Mouse (Mus musculus) liver, embryonic 16.5 days (tissue): ENCODE measurements around the gene Stpg2. TPM values are rescaled to one million over a fixed set of nuclear protein-coding genes. Genes with fewer than 3 reads are reported as not detected.
"Not testable (repeated sequence)": the region's sequence is repeated elsewhere in the genome, so short reads cannot be mapped to it uniquely, and the experiment has no call there.

Experiments
- ATAC-seq: fragments of 200-750 bp; cut with Nextera tagmentation; 2 replicates; pipeline ENCODE4 v1.8.0; 2017; ENCODE audit warnings: low read depth, mild to moderate bottlenecking, moderate number of reproducible peaks, moderate library complexity
- H3K27ac ChIP-seq: fragments of 300-500 bp; sonication (generic); 2 replicates; pipeline ENCODE4 v1.5.1; 2014; ENCODE audit warnings: mild to moderate bottlenecking, low read length
- H3K27me3 ChIP-seq: fragments of 300-500 bp; sonication (generic); 2 replicates; pipeline ENCODE4 v1.6.1; 2014; ENCODE audit warnings: low read depth, low read length, mixed read lengths; ENCODE audit not compliant: control insufficient read depth, insufficient read depth
- H3K36me3 ChIP-seq: fragments of 300-500 bp; sonication (generic); 2 replicates; pipeline ENCODE4 v1.6.1; 2014; ENCODE audit warnings: mild to moderate bottlenecking; ENCODE audit not compliant: control insufficient read depth, insufficient read depth
- H3K4me1 ChIP-seq: fragments of 300-500 bp; sonication (generic); 2 replicates; pipeline ENCODE4 v1.6.1; 2014; ENCODE audit warnings: low read depth, low read length, mixed read lengths; ENCODE audit not compliant: control insufficient read depth
- H3K4me2 ChIP-seq: fragments of 300-500 bp; sonication (generic); 2 replicates; pipeline ENCODE4 v1.6.1; 2014; ENCODE audit warnings: low read depth, low read length, mixed read lengths
- H3K4me3 ChIP-seq: fragments of 300-500 bp; sonication (generic); 2 replicates; pipeline ENCODE4 v1.5.1; 2014; ENCODE audit warnings: low read depth, mild to moderate bottlenecking, low read length
- H3K9ac ChIP-seq: fragments of 300-500 bp; sonication (generic); 2 replicates; pipeline ENCODE4 v1.6.1; 2014; ENCODE audit warnings: low read depth, low read length
- H3K9me3 ChIP-seq: fragments of 300-500 bp; sonication (generic); replicated peaks from 2 replicates; pipeline ENCODE4 v1.6.1; 2016; ENCODE audit warnings: low read length; ENCODE audit not compliant: control insufficient read depth
- WGBS: fragments of 180-500 bp; shearing (Covaris S2); extraction: QIAGEN DNeasy Blood & Tissue Kit; methylation state at CpG from one replicate; pipeline ENCODE4 v1.1.7; 2014; ENCODE audit not compliant: insufficient replicate concordance; 5-methylcytosine and 5-hydroxymethylcytosine counted together
- polyA plus RNA-seq: library from polyadenylated mRNA; unstranded; fragments of >200 nt; fragmentation: Nextera tagmentation; extraction: Ambion mirVana; gene quantifications from 2 replicates; pipeline ENCODE4 v1.2.1, GENCODE M21; 2015

The Stpg2 gene
- polyA plus RNA-seq, 1 experiment from 2014 or later = not detected

- no peaks in the 10 kb centered on the region for H3K27me3 ChIP-seq
- WGBS = 62% methylated on average over 2 of the region's 2 CpGs
- no peaks in the 10 kb centered on the region for H3K9me3 ChIP-seq
- H3K4me3 ChIP-seq = no peak overlapping the region
- H3K4me2 ChIP-seq = no peak overlapping the region
- no peaks in the 10 kb centered on the region for H3K4me1 ChIP-seq
- ATAC-seq = no peak
- H3K36me3 ChIP-seq = no peaks in the 10 kb centered on the region
- no peak overlapping the region for H3K9ac ChIP-seq
- no peak overlapping the region for H3K27ac ChIP-seq
Observed at GRCm38 (mm10) chr3:139578496-139578895, 373.0 kb downstream of the Stpg2 start.

- Histone ChIP-seq H3K27me3 (no peaks in the 10 kb centered on the region), H3K9me3 (no peaks in the 10 kb centered on the region), H3K27ac (no peak overlapping the region), H3K4me1 (no peaks in the 10 kb centered on the region), H3K4me3 (no peak overlapping the region), H3K36me3 (no peaks in the 10 kb centered on the region), H3K9ac (no peak overlapping the region), H3K4me2 (no peak overlapping the region)
- ATAC-seq = no peak
Observed at GRCm38 (mm10) chr3:139581298-139581697, 375.8 kb downstream of the Stpg2 start.

GRCm38 (mm10) chr3:139599508-139599907, 394.0 kb downstream of the Stpg2 start:
- no peaks in the 10 kb centered on the region for H3K36me3 ChIP-seq
- no peak for ATAC-seq
- H3K4me2 ChIP-seq = no peak overlapping the region
- no peaks in the 10 kb centered on the region for H3K27me3 ChIP-seq
- no peak overlapping the region for H3K27ac ChIP-seq
- H3K9ac ChIP-seq = no peak overlapping the region
- no peaks in the 10 kb centered on the region for H3K9me3 ChIP-seq
- H3K4me3 ChIP-seq = no peak overlapping the region
- 39% methylated on average over 3 of the region's 3 CpGs for WGBS
- H3K4me1 ChIP-seq = no peaks in the 10 kb centered on the region

- H3K27me3 ChIP-seq, H3K4me1 ChIP-seq, H3K9me3 ChIP-seq, H3K9ac ChIP-seq, H3K36me3 ChIP-seq, ATAC-seq, H3K4me3 ChIP-seq, H3K4me2 ChIP-seq, H3K27ac ChIP-seq: not testable (repeated sequence)
Observed at GRCm38 (mm10) chr3:139608267-139608666, 402.8 kb downstream of the Stpg2 start.

- WGBS = 59% methylated on average over 3 of the region's 3 CpGs
- ATAC-seq = no peak
- no peak overlapping the region for H3K4me3 ChIP-seq
Observed at GRCm38 (mm10) chr3:139614641-139615040, 409.1 kb downstream of the Stpg2 start.

GRCm38 (mm10) chr3:139615791-139616190, 410.3 kb downstream of the Stpg2 start:
- Histone ChIP-seq H3K4me1 (no peaks in the 10 kb centered on the region), H3K9me3 (no peaks in the 10 kb centered on the region), H3K36me3 (no peaks in the 10 kb centered on the region), H3K27me3 (no peaks in the 10 kb centered on the region), H3K4me3 (no peak overlapping the region), H3K27ac (no peak overlapping the region), H3K9ac (no peak overlapping the region), H3K4me2 (no peak overlapping the region)
- ATAC-seq = no peak
- WGBS = 73% methylated on average over 7 of the region's 7 CpGs

More at GRCm38 (mm10) chr3:139614641-139615040, 409.1 kb downstream of the Stpg2 start:
- no peak overlapping the region for H3K27ac ChIP-seq
- H3K9me3 ChIP-seq = no peaks in the 10 kb centered on the region
- H3K9ac ChIP-seq = no peak overlapping the region
- H3K4me1 ChIP-seq = no peaks in the 10 kb centered on the region
- no peaks in the 10 kb centered on the region for H3K36me3 ChIP-seq
- H3K4me2 ChIP-seq = no peak overlapping the region
- H3K27me3 ChIP-seq = no peaks in the 10 kb centered on the region

- H3K9ac ChIP-seq = no peak overlapping the region
- H3K36me3 ChIP-seq = no peaks in the 10 kb centered on the region
- H3K9me3 ChIP-seq = no peaks in the 10 kb centered on the region
- no peak for ATAC-seq
- 68% methylated on average over 8 of the region's 8 CpGs for WGBS
- no peak overlapping the region for H3K4me2 ChIP-seq
- H3K27ac ChIP-seq = no peak overlapping the region
- no peaks in the 10 kb centered on the region for H3K4me1 ChIP-seq
- no peaks in the 10 kb centered on the region for H3K27me3 ChIP-seq
- no peak overlapping the region for H3K4me3 ChIP-seq
Observed at GRCm38 (mm10) chr3:139637887-139638286, 432.4 kb downstream of the Stpg2 start.

- H3K9me3 ChIP-seq = no peaks in the 10 kb centered on the region
- H3K27me3 ChIP-seq = no peaks in the 10 kb centered on the region
- no peak overlapping the region for H3K4me2 ChIP-seq
- ATAC-seq = no peak
- H3K36me3 ChIP-seq = no peaks in the 10 kb centered on the region
- H3K4me3 ChIP-seq = no peak overlapping the region
- no peaks in the 10 kb centered on the region for H3K4me1 ChIP-seq
- no peak overlapping the region for H3K9ac ChIP-seq
- no peak overlapping the region for H3K27ac ChIP-seq
- WGBS = 51% methylated on average over 4 of the region's 4 CpGs
Observed at GRCm38 (mm10) chr3:139651505-139651904, 446.0 kb downstream of the Stpg2 start.

GRCm38 (mm10) chr3:139659416-139659815, 453.9 kb downstream of the Stpg2 start:
- Histone ChIP-seq H3K4me2 (no peak overlapping the region), H3K9me3 (no peaks in the 10 kb centered on the region), H3K27ac (no peak overlapping the region), H3K27me3 (no peaks in the 10 kb centered on the region), H3K9ac (no peak overlapping the region), H3K4me1 (no peaks in the 10 kb centered on the region), H3K36me3 (no peaks in the 10 kb centered on the region), H3K4me3 (no peak overlapping the region)
- no peak for ATAC-seq
- WGBS = 53% methylated on average over 4 of the region's 4 CpGs

- Histone ChIP-seq H3K4me1 (no peaks in the 10 kb centered on the region), H3K27ac (no peak overlapping the region), H3K27me3 (no peaks in the 10 kb centered on the region), H3K4me2 (no peak overlapping the region), H3K36me3 (no peaks in the 10 kb centered on the region), H3K9ac (no peak overlapping the region), H3K4me3 (no peak overlapping the region), H3K9me3 (no peaks in the 10 kb centered on the region)
- ATAC-seq = no peak
Observed at GRCm38 (mm10) chr3:139662241-139662640, 456.7 kb downstream of the Stpg2 start.
